In genomic region chr11:16816414-16816813, GRCm38 (mm10) we compare ENCODE assay signal across 18 mouse cellular contexts.
DNase-seq lines count a peak whose midpoint lies in the region; ATAC-seq and TF ChIP-seq lines count a peak whose summit lies in the region.
"Had no signal": no experiment of that assay in that cellular context is flagged by ENCODE, and none has a peak within 500 bp of the region (broad histone marks: within the 10 kb centered on the region; RNA-seq: fewer than 3 reads in every experiment).

No protein-coding gene starts in this region.

- 76% methylated on average over 9 of the region's 9 CpGs for WGBS in intestine, embryonic 15.5 days
- WGBS in intestine, postnatal 0 days, result 76% methylated on average over 9 of the region's 9 CpGs
- 68% methylated on average over 9 of the region's 9 CpGs for WGBS in heart, embryonic 15.5 days
- 88% methylated on average over 9 of the region's 9 CpGs for WGBS in kidney, adult 2 months

- H3K27me3 ChIP-seq in intestine, embryonic 15.5 days (replicated peaks), result no peaks in the 10 kb centered on the region
- H3K27me3 ChIP-seq in intestine, postnatal 0 days (replicated peaks; ENCODE audit: control insufficient read depth, insufficient read depth, low read length), result no peaks in the 10 kb centered on the region
- H3K27me3 ChIP-seq in heart, embryonic 15.5 days, result peaks cover 17% of the 10 kb centered on the region; the same call in 1 of the 2 replicates
- H3K27me3 ChIP-seq in kidney, adult 2 months (replicated peaks; ENCODE audit: control insufficient read depth, insufficient read depth, low read length), result no peaks in the 10 kb centered on the region
- H3K27me3 ChIP-seq: kidney, embryonic 15.5 days; limb, embryonic 13.5 days; stomach, embryonic 15.5 days had no signal

- TF ChIP-seq POLR2A in kidney, adult 2 months (IDR thresholded peaks at IDR 0.05; ENCODE audit: low read depth, low read length), result no peak

- H3K4me1 ChIP-seq in intestine, embryonic 15.5 days (replicated peaks), result peaks cover 7% of the 10 kb centered on the region
- H3K4me1 ChIP-seq in intestine, postnatal 0 days (replicated peaks; ENCODE audit: control insufficient read depth, insufficient read depth, low read length), result peaks cover 4% of the 10 kb centered on the region; the same call in 1 of the 2 replicates
- H3K4me1 ChIP-seq in heart, embryonic 15.5 days (replicated peaks), result peaks cover 4% of the 10 kb centered on the region; the same call in 1 of the 2 replicates
- H3K4me1 ChIP-seq in kidney, adult 2 months (ENCODE audit: control insufficient read depth, insufficient read depth, low read length), result no peaks in the 10 kb centered on the region
- H3K4me1 ChIP-seq: forebrain, embryonic 10.5 days; hindbrain, embryonic 10.5 days had no signal

- no peak overlapping the region for H3K27ac ChIP-seq in intestine, embryonic 15.5 days
- H3K27ac ChIP-seq in intestine, postnatal 0 days (ENCODE audit: low read depth, low read length), result no peak overlapping the region
- no peak overlapping the region for H3K27ac ChIP-seq in heart, embryonic 15.5 days
- no peak overlapping the region for H3K27ac ChIP-seq in kidney, adult 2 months (ENCODE audit: insufficient read depth, low read depth, low read length)
- H3K27ac ChIP-seq: forebrain, embryonic 10.5 days; hindbrain, embryonic 10.5 days; kidney, embryonic 15.5 days; limb, embryonic 13.5 days; stomach, embryonic 15.5 days had no signal

- no peaks in the 10 kb centered on the region for H3K36me3 ChIP-seq in intestine, embryonic 15.5 days
- no peaks in the 10 kb centered on the region for H3K36me3 ChIP-seq in intestine, postnatal 0 days (ENCODE audit: control insufficient read depth, insufficient read depth)
- no peaks in the 10 kb centered on the region for H3K36me3 ChIP-seq in heart, embryonic 15.5 days
- H3K36me3 ChIP-seq in kidney, adult 2 months (ENCODE audit: control insufficient read depth, insufficient read depth, low read length), result no peaks in the 10 kb centered on the region
- H3K36me3 ChIP-seq: forebrain, embryonic 10.5 days; hindbrain, embryonic 10.5 days; kidney, embryonic 15.5 days; limb, embryonic 13.5 days; stomach, embryonic 15.5 days had no signal

- no peak overlapping the region for H3K4me2 ChIP-seq in intestine, embryonic 15.5 days (replicated peaks)
- H3K4me2 ChIP-seq in intestine, postnatal 0 days (replicated peaks; ENCODE audit: low read depth), result no peak overlapping the region
- H3K4me2 ChIP-seq in heart, embryonic 15.5 days, result no peak overlapping the region
- H3K4me2 ChIP-seq: kidney, embryonic 15.5 days; limb, embryonic 13.5 days; midbrain, embryonic 11.5 days; stomach, embryonic 15.5 days had no signal

- no peak overlapping the region for H3K4me3 ChIP-seq in intestine, embryonic 15.5 days (replicated peaks)
- H3K4me3 ChIP-seq in intestine, postnatal 0 days (ENCODE audit: low read depth, low read length), result no peak overlapping the region
- no peak overlapping the region for H3K4me3 ChIP-seq in heart, embryonic 15.5 days
- no peak overlapping the region for H3K4me3 ChIP-seq in kidney, adult 2 months (ENCODE audit: insufficient read depth, low read depth, low read length)
- H3K4me3 ChIP-seq: forebrain, embryonic 10.5 days; hindbrain, embryonic 10.5 days; kidney, embryonic 15.5 days; limb, embryonic 13.5 days; stomach, embryonic 15.5 days had no signal

- TF ChIP-seq CTCF in intestine, postnatal 0 days (IDR thresholded peaks at IDR 0.05; ENCODE audit: low read depth), result no peak
- no peak for TF ChIP-seq CTCF in kidney, adult 2 months (conservative IDR thresholded peaks at IDR 0.05; ENCODE audit: insufficient read depth, insufficient read length, low read depth, low read length)

- peak; percentile 24 to 52 for DNase-seq in gastrocnemius, adult 8-10 months (ENCODE audit: low spot score in 2 of 2)
- no peak for DNase-seq in thymus, postnatal 4 days
- DNase-seq in kidney, adult 2 months, result no peak
- no peak for DNase-seq in embryo, embryonic 11 days
- DNase-seq: adrenal gland, adult 8-10 months; cerebellum, adult 9-11 months; liver, postnatal 0 days; lung, postnatal 36 days; thymus, postnatal 25 days had no signal

- H3K9me3 ChIP-seq in intestine, embryonic 15.5 days, result no peaks in the 10 kb centered on the region
- no peaks in the 10 kb centered on the region for H3K9me3 ChIP-seq in intestine, postnatal 0 days (ENCODE audit: control insufficient read depth)
- H3K9me3 ChIP-seq in heart, embryonic 15.5 days (replicated peaks), result no peaks in the 10 kb centered on the region
- H3K9me3 ChIP-seq: forebrain, embryonic 10.5 days; hindbrain, embryonic 10.5 days; kidney, embryonic 15.5 days; limb, embryonic 13.5 days; stomach, embryonic 15.5 days had no signal

- ATAC-seq in intestine, embryonic 15.5 days, result 0 out of 2 replicates have a peak, but pooled peaks have one; percentile 2
- ATAC-seq in intestine, postnatal 0 days, result no peak
- peak; percentile 27; the same call in 1 of the 2 replicates for ATAC-seq in heart, embryonic 15.5 days (replicated peaks; ENCODE audit: insufficient number of reproducible peaks, insufficient read depth, low FRiP score, low read depth)
- ATAC-seq: liver, postnatal 0 days had no signal

- no peak overlapping the region for H3K9ac ChIP-seq in intestine, embryonic 15.5 days
- no peak overlapping the region for H3K9ac ChIP-seq in intestine, postnatal 0 days (ENCODE audit: low read depth, low read length)
- no peak overlapping the region for H3K9ac ChIP-seq in heart, embryonic 15.5 days
- H3K9ac ChIP-seq: kidney, embryonic 15.5 days; limb, embryonic 13.5 days; liver, postnatal 0 days; stomach, embryonic 15.5 days had no signal

Comparison
In these comparisons a context has a peak if more than half of its experiments do, and no peak if none do; other contexts are left out.
1. DNase-seq: peak in gastrocnemius, adult 8-10 months (2 of 2); none in thymus, postnatal 4 days (single experiment), kidney, adult 2 months (single experiment) and embryo, embryonic 11 days (single experiment).